Comparison of ENCODE assay signal across 36 mouse cellular contexts in genomic region chr8:84087821-84088220, GRCm38 (mm10). TPM values are rescaled to one million over a fixed set of nuclear protein-coding genes. Genes with fewer than 3 reads are reported as not detected.
"Had no signal": no experiment of that assay in that cellular context is flagged by ENCODE, and none has a peak within 500 bp of the region (broad histone marks: within the 10 kb centered on the region; RNA-seq: fewer than 3 reads in every experiment).

No protein-coding gene starts in this region.

- H3K4me3 ChIP-seq: gastrocnemius, adult 2 months; heart, embryonic 10.5 days; heart, embryonic 12.5 days; hindbrain, embryonic 10.5 days; hindbrain, embryonic 12.5 days; intestine, embryonic 15.5 days; kidney, embryonic 15.5 days; limb, embryonic 10.5 days; limb, embryonic 12.5 days; liver, embryonic 13.5 days had no signal

- DNase-seq: gastrocnemius, adult 2 months; gastrocnemius, postnatal 10 days; gastrocnemius, postnatal 25 days; heart, adult 18-20 months; heart, postnatal 10 days; heart, postnatal 4 days; layer of hippocampus, adult 9-11 months; layer of hippocampus, postnatal 36 days; liver; liver, embryonic 13.5 days had no signal

- H3K27me3 ChIP-seq: heart, embryonic 12.5 days; hindbrain, embryonic 12.5 days; intestine, embryonic 15.5 days; kidney, embryonic 15.5 days; liver, embryonic 13.5 days had no signal

- ATAC-seq: hindbrain, embryonic 16.5 days; inflammation-experienced regulatory T-cells, adult 6 months; intestine, embryonic 15.5 days; intestine, postnatal 0 days had no signal

- H3K4me1 ChIP-seq: heart, embryonic 12.5 days had no signal

- H3K9me3 ChIP-seq: heart, embryonic 10.5 days; heart, embryonic 12.5 days; hindbrain, embryonic 10.5 days; hindbrain, embryonic 12.5 days; intestine, embryonic 15.5 days; kidney, embryonic 15.5 days; limb, embryonic 10.5 days; limb, embryonic 12.5 days; liver, embryonic 13.5 days had no signal

RNA-seq across cellular contexts. Expression of gene Podnl1, which starts 38.0 kb away (rescaled TPM):
- total RNA-seq: gastrocnemius, adult 2 months; gastrocnemius, postnatal 25 days; gastrocnemius, postnatal 4 days; heart, postnatal 25 days; heart, postnatal 4 days; layer of hippocampus, adult 18-20 months; layer of hippocampus, adult 8-10 months; layer of hippocampus, postnatal 14 days; layer of hippocampus, postnatal 36 days; left cerebral cortex, adult 18-20 months; left cerebral cortex, adult 8-10 months; left cerebral cortex, postnatal 10 days; left cerebral cortex, postnatal 25 days had no signal
- polyA plus RNA-seq: liver, embryonic 13.5 days had no signal

RNA-seq across cellular contexts. Expression of gene Rln3, which starts 43.0 kb away (rescaled TPM):
- total RNA-seq: gastrocnemius, adult 2 months; gastrocnemius, postnatal 10 days; gastrocnemius, postnatal 25 days; gastrocnemius, postnatal 4 days; granulocyte monocyte progenitor cell, adult 5-6 weeks; heart, adult 18-20 months; heart, adult 8-10 months; heart, postnatal 10 days; heart, postnatal 25 days; heart, postnatal 4 days; layer of hippocampus, adult 18-20 months; layer of hippocampus, adult 8-10 months; layer of hippocampus, postnatal 14 days; layer of hippocampus, postnatal 36 days; left cerebral cortex, adult 18-20 months; left cerebral cortex, adult 8-10 months; left cerebral cortex, postnatal 10 days; left cerebral cortex, postnatal 25 days had no signal
- polyA plus RNA-seq: heart, embryonic 12.5 days; heart, embryonic 14.5 days; hindbrain, embryonic 12.5 days; intestine, postnatal 0 days; kidney, embryonic 15.5 days; kidney, postnatal 0 days; limb, embryonic 10.5 days; limb, embryonic 12.5 days; limb, embryonic 14.5 days; liver, embryonic 11.5 days; liver, embryonic 13.5 days had no signal
